ENCODE assay signal across 10 mouse cellular contexts in genomic region chr4:129223421-129224281, GRCm38 (mm10). TPM values are rescaled to one million over a fixed set of nuclear protein-coding genes. Genes with fewer than 3 reads are reported as not detected.
A peak's percentile ranks its signal among the peaks of the same experiment; 100 is the strongest.
DNase-seq lines count a peak whose midpoint lies in the region; ATAC-seq lines count a peak whose summit lies in the region.
"Had no signal": no experiment of that assay in that cellular context is flagged by ENCODE, and none has a peak within 500 bp of the region (broad histone marks: within the 10 kb centered on the region; RNA-seq: fewer than 3 reads in every experiment).

No protein-coding gene starts in this region.

- no peaks in the 10 kb centered on the region for H3K9me3 ChIP-seq in heart, embryonic 13.5 days
- no peaks in the 10 kb centered on the region for H3K9me3 ChIP-seq in forebrain, embryonic 16.5 days (ENCODE audit: control insufficient read depth, low read length)
- H3K9me3 ChIP-seq in midbrain, embryonic 10.5 days (replicated peaks), result no peaks in the 10 kb centered on the region
- H3K9me3 ChIP-seq: G1E had no signal

- peaks cover 24% of the 10 kb centered on the region for H3K36me3 ChIP-seq in heart, embryonic 13.5 days
- H3K36me3 ChIP-seq in forebrain, embryonic 16.5 days (ENCODE audit: control insufficient read depth, insufficient read depth), result peaks cover 7% of the 10 kb centered on the region
- H3K36me3 ChIP-seq in midbrain, embryonic 10.5 days, result peaks cover 68% of the 10 kb centered on the region

- intact Hi-C loops in heart, postnatal 36 days (cut with DNase I), result no loop called here

- H3K4me3 ChIP-seq in heart, embryonic 13.5 days, result peak overlapping the region; percentile 49
- peak overlapping the region; percentile 30 for H3K4me3 ChIP-seq in forebrain, embryonic 16.5 days (replicated peaks; ENCODE audit: low read length)
- H3K4me3 ChIP-seq in midbrain, embryonic 10.5 days, result peak overlapping the region; percentile 44
- H3K4me3 ChIP-seq: erythroblast, embryonic 14.5 days had no signal

- 17% methylated on average over 55 of the region's 55 CpGs for WGBS in heart, embryonic 13.5 days
- 28% methylated on average over 55 of the region's 55 CpGs for WGBS in forebrain, embryonic 16.5 days
- 22% methylated on average over 55 of the region's 55 CpGs for WGBS in midbrain, embryonic 10.5 days

- H3K27ac ChIP-seq in heart, embryonic 13.5 days (replicated peaks), result no peak overlapping the region
- H3K27ac ChIP-seq in forebrain, embryonic 16.5 days (ENCODE audit: low read length), result no peak overlapping the region
- H3K27ac ChIP-seq in midbrain, embryonic 10.5 days (replicated peaks), result peak overlapping the region; percentile 75

- H3K4me1 ChIP-seq in heart, embryonic 13.5 days, result peaks cover 45% of the 10 kb centered on the region
- H3K4me1 ChIP-seq in forebrain, embryonic 16.5 days (replicated peaks; ENCODE audit: control insufficient read depth, insufficient read depth, low read length), result peaks cover 35% of the 10 kb centered on the region
- peaks cover 64% of the 10 kb centered on the region for H3K4me1 ChIP-seq in midbrain, embryonic 10.5 days

- peak overlapping the region; percentile 61 for H3K9ac ChIP-seq in heart, embryonic 13.5 days
- peak overlapping the region; percentile 47 for H3K9ac ChIP-seq in forebrain, embryonic 16.5 days (replicated peaks; ENCODE audit: low read depth, low read length)

- peak overlapping the region; percentile 84 for H3K4me2 ChIP-seq in heart, embryonic 13.5 days
- peak overlapping the region; percentile 54 for H3K4me2 ChIP-seq in forebrain, embryonic 16.5 days (ENCODE audit: low read length)

- peaks cover 99% of the 10 kb centered on the region for H3K27me3 ChIP-seq in heart, embryonic 13.5 days (replicated peaks)
- no peaks in the 10 kb centered on the region for H3K27me3 ChIP-seq in forebrain, embryonic 16.5 days (replicated peaks; ENCODE audit: control insufficient read depth, insufficient read depth, low read length)
- peaks cover 82% of the 10 kb centered on the region for H3K27me3 ChIP-seq in midbrain, embryonic 10.5 days (ENCODE audit: low read depth, poor library complexity, severe bottlenecking)

- no peak for DNase-seq in heart, postnatal 36 days
- DNase-seq in cerebellum, postnatal 10 days, result peak; percentile 66 to 70
- peak; percentile 53 for DNase-seq in midbrain, embryonic 10.5 days (ENCODE audit: low spot score)
- DNase-seq in ovary, adult 18-20 months (ENCODE audit: low spot score), result no peak
- DNase-seq in frontal cortex, postnatal 25 days (ENCODE audit: low spot score in 2 of 2), result no peak
- no peak for DNase-seq in urinary bladder, adult 18-20 months (ENCODE audit: low spot score in 2 of 2)

- no peak for ATAC-seq in heart, embryonic 13.5 days (ENCODE audit: extremely low read depth, insufficient number of reproducible peaks, low FRiP score, low TSS enrichment)
- peak; percentile 27; the same call in 1 of the 2 replicates for ATAC-seq in forebrain, embryonic 16.5 days

RNA-seq across cellular contexts. Expression of gene Yars, which starts 34.1 kb away (rescaled TPM):
- 49.8 and 52.0 TPM in 2 replicates for polyA plus RNA-seq in heart, embryonic 13.5 days (2015; fragmentation: Nextera tagmentation; extraction: Ambion mirVana)
- 10 to 100 TPM; 26.3 to 31.0 TPM for total RNA-seq in heart, postnatal 36 days (2021)
- polyA plus RNA-seq in forebrain, embryonic 16.5 days (2015; fragmentation: Nextera tagmentation; extraction: Ambion mirVana), result 116 and 122 TPM in 2 replicates
- polyA plus RNA-seq in midbrain, embryonic 10.5 days (2016; fragmentation: Nextera tagmentation; extraction: Ambion mirVana), result 107 and 111 TPM in 2 replicates

RNA-seq across cellular contexts. Expression of gene S100pbp, which starts 34.1 kb away (rescaled TPM):
- polyA plus RNA-seq in heart, embryonic 13.5 days (2015; fragmentation: Nextera tagmentation; extraction: Ambion mirVana), result 12.3 and 14.3 TPM in 2 replicates
- total RNA-seq in heart, postnatal 36 days (2021), result 10 to 100 TPM; 11.3 to 15.7 TPM
- polyA plus RNA-seq in forebrain, embryonic 16.5 days (2015; fragmentation: Nextera tagmentation; extraction: Ambion mirVana), result 16.9 and 17.2 TPM in 2 replicates
- 28.2 and 28.8 TPM in 2 replicates for polyA plus RNA-seq in midbrain, embryonic 10.5 days (2016; fragmentation: Nextera tagmentation; extraction: Ambion mirVana)

RNA-seq across cellular contexts. Expression of gene C77080, which starts 37.6 kb away (rescaled TPM):
- polyA plus RNA-seq in heart, embryonic 13.5 days (2015; fragmentation: Nextera tagmentation; extraction: Ambion mirVana), result 1.8 and 2.3 TPM in 2 replicates
- 1 to 10 TPM; 3.5 to 3.6 TPM for total RNA-seq in heart, postnatal 36 days (2021)
- polyA plus RNA-seq in forebrain, embryonic 16.5 days (2015; fragmentation: Nextera tagmentation; extraction: Ambion mirVana), result 3.8 and 4.7 TPM in 2 replicates
- 2.7 and 3.7 TPM in 2 replicates for polyA plus RNA-seq in midbrain, embryonic 10.5 days (2016; fragmentation: Nextera tagmentation; extraction: Ambion mirVana)

Comparison
In these comparisons a context has a peak if more than half of its experiments do, and no peak if none do; other contexts are left out.
1. DNase-seq: peak in cerebellum, postnatal 10 days (2 of 2) and midbrain, embryonic 10.5 days (single experiment); none in heart, postnatal 36 days (0 of 2), ovary, adult 18-20 months (single experiment), frontal cortex, postnatal 25 days (0 of 2) and urinary bladder, adult 18-20 months (0 of 2).
2. Peak in every context shown above with its lines, with median percentiles within 50 percentile points of each other: H3K4me3 ChIP-seq.